Mouse (Mus musculus) embryonic facial prominence, embryonic 12.5 days (tissue): ENCODE results near the gene Ppp2r3c. TPM values are rescaled to one million over a fixed set of nuclear protein-coding genes. Genes with fewer than 3 reads are reported as not detected.
"Not testable (repeated sequence)": the region's sequence is repeated elsewhere in the genome, so short reads cannot be mapped to it uniquely, and the experiment has no call there.

Experiments
- ATAC-seq: fragments of 200-750 bp; cut with Nextera tagmentation; 2 replicates; pipeline ENCODE4 v1.8.0; 2017; ENCODE audit not compliant: insufficient number of reproducible peaks, insufficient read depth, low FRiP score, low TSS enrichment
- H3K27ac ChIP-seq: fragments of 300-500 bp; sonication (generic); 2 replicates; pipeline ENCODE4 v1.5.1; 2016; ENCODE audit warnings: mild to moderate bottlenecking
- H3K27me3 ChIP-seq: fragments of 300-500 bp; sonication (generic); 2 replicates; pipeline ENCODE4 v1.6.1; 2016; ENCODE audit warnings: mild to moderate bottlenecking, moderate library complexity
- H3K36me3 ChIP-seq: fragments of 300-500 bp; sonication (generic); 2 replicates; pipeline ENCODE4 v1.6.1; 2016; ENCODE audit warnings: mild to moderate bottlenecking
- H3K4me1 ChIP-seq: fragments of 300-500 bp; sonication (generic); 2 replicates; pipeline ENCODE4 v1.6.1; 2016
- H3K4me2 ChIP-seq: fragments of 300-500 bp; sonication (generic); replicated peaks from 2 replicates; pipeline ENCODE4 v1.6.1; 2016; ENCODE audit warnings: mild to moderate bottlenecking, moderate library complexity
- H3K4me3 ChIP-seq: fragments of 300-500 bp; sonication (generic); 2 replicates; pipeline ENCODE4 v1.5.1; 2016; ENCODE audit warnings: mild to moderate bottlenecking
- H3K9ac ChIP-seq: fragments of 300-500 bp; sonication (generic); 2 replicates; pipeline ENCODE4 v1.6.1; 2016; ENCODE audit warnings: mild to moderate bottlenecking, moderate library complexity
- H3K9me3 ChIP-seq: fragments of 300-500 bp; sonication (generic); 2 replicates; pipeline ENCODE4 v1.6.1; 2016; ENCODE audit warnings: mild to moderate bottlenecking, moderate library complexity
- WGBS: fragments of 180-500 bp; shearing (Covaris S2); methylation state at CpG from one replicate; pipeline ENCODE4 v1.1.7; 2016; 5-methylcytosine and 5-hydroxymethylcytosine counted together
- polyA plus RNA-seq: library from polyadenylated mRNA; unstranded; fragments of >200 nt; fragmentation: Nextera tagmentation; extraction: Ambion mirVana; gene quantifications from 2 replicates; pipeline ENCODE4 v1.2.1, GENCODE M21; 2016

Gene Ppp2r3c
- polyA plus RNA-seq, 1 experiment from 2014 or later: 22.1 TPM

- no peaks in the 10 kb centered on the region for H3K9me3 ChIP-seq
- no peak overlapping the region for H3K27ac ChIP-seq
- H3K4me2 ChIP-seq: no peak overlapping the region
- ATAC-seq: no peak
- no peaks in the 10 kb centered on the region for H3K4me1 ChIP-seq
- 86% methylated on average over 7 of the region's 7 CpGs for WGBS
- no peak overlapping the region for H3K9ac ChIP-seq
- H3K4me3 ChIP-seq: no peak overlapping the region
- peaks cover 22% of the 10 kb centered on the region; the same call in 1 of the 2 replicates for H3K36me3 ChIP-seq
- H3K27me3 ChIP-seq: no peaks in the 10 kb centered on the region
These were observed 9.0 kb upstream of the Ppp2r3c start for GRCm38 (mm10) chr12:55311841-55312240.

- H3K4me1 ChIP-seq: no peaks in the 10 kb centered on the region
- no peaks in the 10 kb centered on the region for H3K27me3 ChIP-seq
- no peak overlapping the region for H3K4me2 ChIP-seq
- WGBS: 73% methylated on average over 8 of the region's 8 CpGs
- H3K4me3 ChIP-seq: no peak overlapping the region
- peaks cover 26% of the 10 kb centered on the region; the same call in 1 of the 2 replicates for H3K36me3 ChIP-seq
- no peak for ATAC-seq
- no peak overlapping the region for H3K27ac ChIP-seq
- H3K9me3 ChIP-seq: no peaks in the 10 kb centered on the region
- no peak overlapping the region for H3K9ac ChIP-seq
These were observed 6.7 kb upstream of the Ppp2r3c start for GRCm38 (mm10) chr12:55309501-55309900.

DNA sequence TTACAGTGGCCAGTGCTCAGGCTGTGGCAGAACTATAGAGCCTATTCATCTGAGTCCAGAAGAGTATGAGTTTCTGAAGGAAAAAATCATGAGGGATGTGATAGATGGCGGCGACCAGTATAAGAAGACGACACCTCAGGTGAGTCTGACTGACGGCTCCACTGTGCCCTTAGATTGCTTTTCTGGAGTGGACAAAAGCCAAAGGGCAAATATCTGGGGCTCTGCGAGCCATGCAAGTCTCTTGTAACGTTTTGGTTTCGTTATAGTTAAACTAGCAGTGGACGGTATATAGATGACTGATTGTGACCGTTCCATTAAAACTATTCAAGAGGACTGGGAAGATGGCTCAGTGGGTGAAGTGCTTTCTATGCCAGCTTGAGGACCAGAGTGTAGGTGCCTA, 5.9 kb upstream of the Ppp2r3c start:
- Histone ChIP-seq H3K4me2 (no peak overlapping the region), H3K4me1 (no peaks in the 10 kb centered on the region), H3K36me3 (peaks cover 26% of the 10 kb centered on the region; the same call in 1 of the 2 replicates), H3K9ac (no peak overlapping the region), H3K27me3 (no peaks in the 10 kb centered on the region), H3K27ac (no peak overlapping the region), H3K9me3 (no peaks in the 10 kb centered on the region), H3K4me3 (no peak overlapping the region)
- 92% methylated on average over 9 of the region's 9 CpGs for WGBS
- ATAC-seq: no peak

- H3K4me1 ChIP-seq: no peaks in the 10 kb centered on the region
- 89% methylated on average over 6 of the region's 6 CpGs for WGBS
These were observed 4.8 kb upstream of the Ppp2r3c start for GRCm38 (mm10) chr12:55307566-55307965.

DNA sequence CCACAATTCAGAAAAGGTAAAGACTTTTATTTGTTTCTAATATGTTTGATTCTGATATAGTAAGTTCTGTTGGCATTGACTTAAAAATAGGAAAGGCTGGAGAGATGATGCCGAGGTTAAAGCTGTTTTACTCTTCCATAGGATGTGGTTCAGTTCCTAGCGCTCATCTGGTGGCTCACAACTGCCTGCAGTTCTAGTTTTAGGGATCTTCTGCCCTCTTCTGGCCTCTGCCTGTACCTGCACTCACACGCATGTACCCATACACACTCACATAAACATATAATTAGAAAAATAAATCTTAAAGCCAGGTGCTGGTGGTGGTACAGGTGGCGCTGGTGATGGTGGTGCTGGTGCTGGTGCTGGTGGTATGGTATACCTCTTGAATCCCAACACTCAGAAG, 3.6 kb upstream of the Ppp2r3c start:
- WGBS: 96% methylated on average over 4 of the region's 4 CpGs
- ATAC-seq: no peak
- H3K27me3 ChIP-seq: no peaks in the 10 kb centered on the region
- H3K4me3 ChIP-seq: no peak overlapping the region
- H3K36me3 ChIP-seq: peaks cover 22% of the 10 kb centered on the region; the same call in 1 of the 2 replicates
- H3K9ac ChIP-seq: no peak overlapping the region
- H3K4me2 ChIP-seq: no peak overlapping the region
- peaks cover 6% of the 10 kb centered on the region; the same call in 1 of the 2 replicates for H3K4me1 ChIP-seq
- H3K9me3 ChIP-seq: no peaks in the 10 kb centered on the region
- no peak overlapping the region for H3K27ac ChIP-seq

More at GRCm38 (mm10) chr12:55307566-55307965, 4.8 kb upstream of the Ppp2r3c start:
- Histone ChIP-seq H3K4me3 (no peak overlapping the region), H3K4me2 (no peak overlapping the region), H3K36me3 (peaks cover 26% of the 10 kb centered on the region; the same call in 1 of the 2 replicates), H3K9ac (no peak overlapping the region), H3K9me3 (no peaks in the 10 kb centered on the region), H3K27me3 (no peaks in the 10 kb centered on the region), H3K27ac (no peak overlapping the region)
- no peak for ATAC-seq

DNA sequence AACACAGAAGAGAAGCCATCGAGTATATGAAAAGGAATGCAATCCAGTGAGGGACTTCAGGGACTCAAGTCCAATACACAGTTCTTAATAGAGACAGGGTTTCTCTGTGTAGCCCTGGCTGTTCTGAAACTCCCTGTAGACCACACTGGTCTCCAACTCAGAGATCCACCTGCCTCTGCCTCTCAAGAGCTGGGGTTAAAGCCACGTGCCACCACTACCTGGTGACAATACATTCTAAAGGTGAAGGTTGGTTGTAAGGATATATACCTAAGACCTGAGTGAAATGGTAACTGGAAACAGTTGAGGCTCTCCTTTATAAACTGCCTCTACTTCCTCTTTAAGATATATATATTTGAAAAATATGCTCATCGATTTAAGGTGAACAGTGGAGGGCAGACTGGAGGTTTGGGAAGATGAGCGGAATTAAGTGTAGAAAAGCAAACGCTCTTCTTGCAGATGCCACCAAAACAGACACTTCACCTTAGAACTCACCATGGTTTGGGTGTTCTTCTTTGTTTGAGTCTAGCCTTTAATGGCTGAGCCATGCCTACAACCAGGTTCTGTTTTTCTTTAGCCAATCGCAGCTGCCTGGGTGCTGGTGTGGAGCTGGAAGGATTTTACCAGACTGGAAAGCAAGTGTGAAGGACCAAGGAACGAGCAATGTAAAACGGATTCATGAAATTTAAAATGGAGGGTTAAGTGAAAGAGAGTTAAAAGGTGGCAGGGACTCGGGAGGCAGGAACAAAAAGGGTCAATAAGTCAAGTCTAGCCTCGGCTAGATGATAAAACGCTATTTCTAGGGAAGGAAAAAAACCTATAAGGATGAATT, 1.1 kb downstream of the Ppp2r3c start:
- H3K9ac ChIP-seq: peak overlapping the region; percentile 68
- H3K4me3 ChIP-seq: peak overlapping the region; percentile 53
- peak overlapping the region; percentile 89 for H3K27ac ChIP-seq
- peak overlapping the region; percentile 67 for H3K4me2 ChIP-seq
- no peaks in the 10 kb centered on the region for H3K9me3 ChIP-seq
- peaks cover 22% of the 10 kb centered on the region for H3K36me3 ChIP-seq
- peaks cover 14% of the 10 kb centered on the region for H3K4me1 ChIP-seq
- 43% methylated on average over 11 of the region's 11 CpGs for WGBS
- no peak for ATAC-seq
- no peaks in the 10 kb centered on the region for H3K27me3 ChIP-seq

DNA sequence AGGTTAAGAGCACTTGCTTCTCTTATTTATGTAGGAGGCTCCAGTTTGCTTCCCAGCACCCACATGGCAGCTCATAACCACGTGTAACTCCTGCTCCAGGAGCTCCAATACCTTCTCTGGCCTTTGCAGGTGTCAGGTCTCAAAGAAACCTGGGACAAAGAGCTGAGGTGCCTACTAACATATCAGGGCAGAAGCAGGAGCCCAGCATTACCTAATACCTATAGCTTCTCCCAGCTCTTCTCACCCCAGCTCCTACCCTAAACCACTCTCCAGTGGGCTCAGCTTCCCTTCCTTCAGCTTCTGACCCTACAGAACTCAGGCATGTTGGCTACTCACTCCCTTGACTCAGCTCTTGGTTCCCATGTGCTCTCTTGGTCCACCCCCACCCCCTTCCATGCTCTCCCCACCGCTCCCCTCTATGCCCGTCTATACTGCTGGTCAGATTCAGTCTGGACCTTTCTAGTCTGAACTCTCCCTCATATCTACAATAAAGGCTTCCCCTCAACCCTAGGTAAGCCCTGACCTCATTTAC, 1.9 kb downstream of the Ppp2r3c start:
- Histone ChIP-seq H3K4me1 (peaks cover 14% of the 10 kb centered on the region), H3K27me3 (no peaks in the 10 kb centered on the region), H3K27ac (no peak overlapping the region), H3K36me3 (peaks cover 21% of the 10 kb centered on the region), H3K9ac (no peak overlapping the region), H3K4me3 (peak overlapping the region; percentile 53), H3K9me3 (no peaks in the 10 kb centered on the region), H3K4me2 (peak overlapping the region; percentile 67)
- 85% methylated on average over 3 of the region's 3 CpGs for WGBS
- no peak for ATAC-seq

DNA sequence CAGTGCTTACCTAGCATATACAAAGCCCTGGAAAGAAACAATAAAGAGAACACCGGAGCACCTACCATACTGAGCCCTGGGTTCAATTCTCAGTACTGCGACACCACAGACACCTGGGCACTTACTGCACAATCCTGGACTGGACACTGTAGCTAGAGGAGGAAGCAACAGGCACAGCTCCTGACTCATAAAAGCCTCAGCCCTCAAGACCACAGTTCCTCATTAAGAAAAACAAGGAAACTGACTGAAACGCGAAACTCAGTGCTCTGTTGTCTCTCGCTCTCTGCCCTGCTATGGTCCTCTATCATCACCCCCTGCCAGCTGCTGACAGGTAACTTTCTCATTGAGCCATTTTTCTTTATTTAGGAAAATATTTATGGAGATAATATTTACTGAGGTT, 3.5 kb downstream of the Ppp2r3c start, which contains the start of gene 1110008L16Rik:
Gene 1110008L16Rik (plus strand): TSS at position 242 of the 400 bp plus-strand sequence.
- Histone ChIP-seq H3K4me2 (no peak within 1 kb of the TSS), H3K9me3 (no peaks in the 10 kb centered on the region), H3K36me3 (peaks cover 34% of the 10 kb centered on the region), H3K4me3 (no peak within 1 kb of the TSS), H3K4me1 (peaks cover 14% of the 10 kb centered on the region), H3K27ac (no peak within 1 kb of the TSS), H3K27me3 (no peaks in the 10 kb centered on the region), H3K9ac (no peak within 1 kb of the TSS)
- no peak for ATAC-seq
- 80% methylated on average over 5 of the region's 5 CpGs for WGBS

DNA sequence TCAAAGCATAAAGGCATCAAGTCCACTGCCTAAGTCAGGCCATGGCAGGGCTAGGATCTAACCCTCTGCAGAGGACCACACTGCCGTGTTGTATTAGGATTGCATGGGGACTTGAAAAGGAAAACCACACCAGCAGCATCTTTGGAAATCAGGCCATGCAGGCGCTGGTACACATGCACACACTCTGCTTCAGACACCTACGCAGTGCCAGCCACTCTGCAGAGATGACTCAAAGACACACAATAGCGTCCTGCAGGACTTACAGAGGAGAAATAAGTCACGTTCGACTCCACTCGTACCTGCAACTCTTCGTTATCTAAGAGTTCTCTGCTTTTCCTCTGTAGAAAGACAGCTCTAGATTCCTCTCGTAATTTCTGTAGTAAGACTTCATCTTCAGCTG, 4.7 kb downstream of the Ppp2r3c start:
- H3K27me3 ChIP-seq: no peaks in the 10 kb centered on the region
- H3K36me3 ChIP-seq: peaks cover 44% of the 10 kb centered on the region
- H3K4me2 ChIP-seq: no peak overlapping the region
- 94% methylated on average over 9 of the region's 9 CpGs for WGBS
- no peaks in the 10 kb centered on the region for H3K9me3 ChIP-seq
- no peak overlapping the region for H3K4me3 ChIP-seq
- no peak overlapping the region for H3K27ac ChIP-seq
- H3K4me1 ChIP-seq: peaks cover 14% of the 10 kb centered on the region
- H3K9ac ChIP-seq: no peak overlapping the region
- ATAC-seq: no peak

GRCm38 (mm10) chr12:55277583-55277982, 25.2 kb downstream of the Ppp2r3c start:
- H3K4me3 ChIP-seq, H3K4me2 ChIP-seq, ATAC-seq, H3K27me3 ChIP-seq, H3K27ac ChIP-seq, H3K4me1 ChIP-seq, H3K9me3 ChIP-seq, H3K9ac ChIP-seq, H3K36me3 ChIP-seq: not testable (repeated sequence)
- 90% methylated on average over 4 of the region's 6 CpGs for WGBS

- Histone ChIP-seq H3K4me2 (no peak overlapping the region), H3K9me3 (no peaks in the 10 kb centered on the region), H3K4me1 (no peaks in the 10 kb centered on the region), H3K27ac (no peak overlapping the region), H3K27me3 (no peaks in the 10 kb centered on the region), H3K4me3 (no peak overlapping the region), H3K36me3 (no peaks in the 10 kb centered on the region), H3K9ac (no peak overlapping the region)
- ATAC-seq: no peak
- WGBS: 88% methylated on average over 3 of the region's 3 CpGs
These were observed 30.6 kb downstream of the Ppp2r3c start for GRCm38 (mm10) chr12:55272243-55272642.

DNA sequence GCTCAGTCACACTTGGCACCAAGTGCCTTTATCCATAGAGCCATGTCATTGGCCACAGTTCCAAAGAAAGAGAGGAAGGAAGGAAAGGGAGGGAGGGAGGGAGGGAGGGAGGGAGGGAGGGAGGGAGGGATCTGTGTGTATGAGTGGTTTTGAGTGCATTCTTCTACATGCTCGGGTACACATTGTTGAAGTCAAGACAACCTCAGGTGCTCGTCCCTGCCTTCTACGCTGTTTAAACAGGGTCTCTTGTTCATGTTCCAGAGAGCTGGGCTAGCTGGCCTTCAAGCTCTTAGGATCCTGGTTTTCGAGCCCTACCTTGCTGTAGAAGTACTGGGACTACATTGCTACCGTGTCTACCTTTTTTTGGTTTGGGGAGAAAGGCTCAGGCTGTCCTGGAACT, 39.4 kb downstream of the Ppp2r3c start:
- H3K9ac ChIP-seq, H3K4me1 ChIP-seq, H3K27ac ChIP-seq, H3K27me3 ChIP-seq, H3K9me3 ChIP-seq, ATAC-seq, H3K4me3 ChIP-seq, H3K4me2 ChIP-seq, H3K36me3 ChIP-seq: not testable (repeated sequence)
- WGBS: no CpG with 5 or more reads among the region's 5 CpGs
